Mouse (Mus musculus) ES-Bruce4 (cell line): ENCODE measurements around the gene Astn2.

Experiments used
- CTCF ChIP-seq: IDR thresholded peaks from one replicate; pipeline ENCODE4 v1.8.1; 2011; ENCODE audit warnings: low read depth, low read length
- EP300 ChIP-seq: IDR thresholded peaks from 2 replicates; pipeline ENCODE4 v1.6.1; 2011; ENCODE audit warnings: low read depth, low read length; ENCODE audit not compliant: insufficient read depth
- POLR2A ChIP-seq: IDR thresholded peaks from one replicate; pipeline ENCODE4 v1.8.1; 2011; ENCODE audit warnings: low read length; ENCODE audit not compliant: insufficient read depth

- TF ChIP-seq POLR2A: peak; percentile 56
- no peak for TF ChIP-seq CTCF
- TF ChIP-seq EP300: no peak
These were observed 799.8 kb downstream of the Astn2 start, which contains the start of gene Trim32 for GRCm38 (mm10) chr4:65604504-65605150.
